Mouse (Mus musculus) CH12.LX (cell line): ENCODE measurements around the gene H2-M1.

Experiments
- CHD1 ChIP-seq: IDR thresholded peaks from 2 replicates; pipeline ENCODE4 v1.6.1; 2012; ENCODE audit warnings: low read depth, low read length, improper control_type of control experiment, inconsistent platforms
- CTCF ChIP-seq, 2 experiments: IDR thresholded peaks in 1 of 2; conservative IDR thresholded peaks in 1 of 2; 2 replicates each; pipeline ENCODE4 v1.5.1; 2011 to 2012; ENCODE audit warnings: low read depth in 2 of 2, low read length in 2 of 2, improper control_type of control experiment in 1 of 2, inconsistent platforms in 1 of 2, mild to moderate bottlenecking in 1 of 2, moderate library complexity in 1 of 2
- E2F4 ChIP-seq: IDR thresholded peaks from 2 replicates; pipeline ENCODE4 v1.6.1; 2011; ENCODE audit warnings: low read depth, low read length, improper control_type of control experiment; ENCODE audit not compliant: insufficient replicate concordance
- ELF1 ChIP-seq: IDR thresholded peaks from 2 replicates; pipeline ENCODE4 v1.6.1; 2014; ENCODE audit warnings: low read depth, mild to moderate bottlenecking, inconsistent platforms, low read length, improper control_type of control experiment
- EP300 ChIP-seq: IDR thresholded peaks from 2 replicates; pipeline ENCODE4 v1.6.1; 2011; ENCODE audit warnings: low read length, improper control_type of control experiment
- MAFK ChIP-seq: IDR thresholded peaks from 2 replicates; pipeline ENCODE4 v1.6.1; 2011; ENCODE audit warnings: low read length, improper control_type of control experiment; ENCODE audit not compliant: insufficient replicate concordance
- MXI1 ChIP-seq: IDR thresholded peaks from 2 replicates; pipeline ENCODE4 v1.6.1; 2011; ENCODE audit warnings: mild to moderate bottlenecking, low read depth, low read length, improper control_type of control experiment
- PAX5 ChIP-seq: IDR thresholded peaks from 2 replicates; pipeline ENCODE4 v1.6.1; 2012; ENCODE audit warnings: low read length, inconsistent platforms, mixed read lengths
- POLR2A ChIP-seq: IDR thresholded peaks from 2 replicates; pipeline ENCODE4 v1.6.1; 2011; ENCODE audit warnings: low read depth, mild to moderate bottlenecking, improper control_type of control experiment, low read length
- RAD21 ChIP-seq: IDR thresholded peaks from 2 replicates; pipeline ENCODE4 v1.6.1; 2011; ENCODE audit warnings: low read depth, mild to moderate bottlenecking, low read length, improper control_type of control experiment, moderate library complexity
- TCF12 ChIP-seq: IDR thresholded peaks from 2 replicates; pipeline ENCODE4 v1.6.1; 2014; ENCODE audit warnings: low read depth, mild to moderate bottlenecking, inconsistent platforms, low read length, improper control_type of control experiment
- ZMIZ1 ChIP-seq: IDR thresholded peaks from 2 replicates; pipeline ENCODE4 v1.6.1; 2012; ENCODE audit warnings: low read depth, mild to moderate bottlenecking, inconsistent platforms, low read length, improper control_type of control experiment

GRCm38 (mm10) chr17:36642566-36642965, 29.5 kb downstream of the H2-M1 start, which contains the start of gene H2-M9:
- no peak for TF ChIP-seq CHD1
- no peak for TF ChIP-seq TCF12
- TF ChIP-seq ELF1 = no peak
- no peak for TF ChIP-seq CTCF (conservative IDR thresholded peaks at IDR 0.05 in 1 of 2, IDR thresholded peaks at IDR 0.05 in 1 of 2; ENCODE audit: low read depth in 2 of 2, low read length in 2 of 2)
- no peak for TF ChIP-seq MXI1
- no peak for TF ChIP-seq RAD21
- no peak for TF ChIP-seq POLR2A
- TF ChIP-seq ZMIZ1 = no peak
- no peak for TF ChIP-seq MAFK
- TF ChIP-seq E2F4 = no peak
- no peak for TF ChIP-seq PAX5
- TF ChIP-seq EP300 = no peak
